Mouse (Mus musculus) midbrain, embryonic 16.5 days (tissue): ENCODE measurements around the gene Abhd16a. TPM values are rescaled to one million over a fixed set of nuclear protein-coding genes. Genes with fewer than 3 reads are reported as not detected.
A peak's percentile ranks its signal among the peaks of the same experiment; 100 is the strongest.

Source experiments
- ATAC-seq: fragments of 200-750 bp; cut with Nextera tagmentation; 2 replicates; pipeline ENCODE4 v1.8.0; 2017; ENCODE audit warnings: moderate TSS enrichment
- H3K27ac ChIP-seq: fragments of 300-500 bp; sonication (generic); 2 replicates; pipeline ENCODE4 v1.5.1; 2014; ENCODE audit warnings: mild to moderate bottlenecking, low read length, mixed read lengths
- H3K27me3 ChIP-seq: fragments of 300-500 bp; sonication (generic); 2 replicates; pipeline ENCODE4 v1.6.1; 2014; ENCODE audit warnings: low read depth, low read length, mixed read lengths; ENCODE audit not compliant: control insufficient read depth, insufficient read depth
- H3K36me3 ChIP-seq: fragments of 300-500 bp; sonication (generic); 2 replicates; pipeline ENCODE4 v1.6.1; 2014; ENCODE audit warnings: mild to moderate bottlenecking, low read length, moderate library complexity, mixed read lengths; ENCODE audit not compliant: control insufficient read depth, insufficient read depth
- H3K4me1 ChIP-seq: fragments of 300-500 bp; sonication (generic); 2 replicates; pipeline ENCODE4 v1.6.1; 2014; ENCODE audit warnings: mild to moderate bottlenecking, low read length, mixed read lengths; ENCODE audit not compliant: control insufficient read depth, insufficient read depth
- H3K4me2 ChIP-seq: fragments of 300-500 bp; sonication (generic); 2 replicates; pipeline ENCODE4 v1.6.1; 2014; ENCODE audit warnings: mild to moderate bottlenecking, low read length, mixed read lengths
- H3K4me3 ChIP-seq: fragments of 300-500 bp; sonication (generic); 2 replicates; pipeline ENCODE4 v1.5.1; 2014; ENCODE audit warnings: low read depth, mild to moderate bottlenecking, low read length, moderate library complexity, mixed read lengths
- H3K9ac ChIP-seq: fragments of 300-500 bp; sonication (generic); 2 replicates; pipeline ENCODE4 v1.6.1; 2014; ENCODE audit warnings: low read depth, low read length, mixed read lengths
- H3K9me3 ChIP-seq: fragments of 300-500 bp; sonication (generic); replicated peaks from 2 replicates; pipeline ENCODE4 v1.6.1; 2014; ENCODE audit warnings: mild to moderate bottlenecking, low read length, mixed read lengths; ENCODE audit not compliant: control insufficient read depth, poor library complexity, severe bottlenecking
- WGBS: fragments of 180-500 bp; shearing (Covaris S2); extraction: QIAGEN DNeasy Blood & Tissue Kit; methylation state at CpG from one replicate; pipeline ENCODE4 v1.1.7; 2014; 5-methylcytosine and 5-hydroxymethylcytosine counted together
- polyA plus RNA-seq: library from polyadenylated mRNA; unstranded; fragments of >200 nt; fragmentation: Nextera tagmentation; extraction: Ambion mirVana; gene quantifications from 2 replicates; pipeline ENCODE4 v1.2.1, GENCODE M21; 2015

The Abhd16a gene
- polyA plus RNA-seq, 1 experiment from 2014 or later, result 107 TPM

GRCm38 (mm10) chr17:35132174-35132560, 43.1 kb downstream of the Abhd16a start:
- no peak overlapping the region for H3K4me3 ChIP-seq
- H3K27ac ChIP-seq, result no peak overlapping the region
- H3K27me3 ChIP-seq, result no peaks in the 10 kb centered on the region
- H3K9ac ChIP-seq, result no peak overlapping the region
- no peak overlapping the region for H3K4me2 ChIP-seq
- peaks cover 19% of the 10 kb centered on the region for H3K4me1 ChIP-seq
- H3K9me3 ChIP-seq, result no peaks in the 10 kb centered on the region
- H3K36me3 ChIP-seq, result no peaks in the 10 kb centered on the region
- no peak for ATAC-seq
- WGBS, result 76% methylated on average over 3 of the region's 3 CpGs

- no peaks in the 10 kb centered on the region; the same call in 1 of the 2 replicates for H3K36me3 ChIP-seq
- H3K27ac ChIP-seq, result no peak overlapping the region
- H3K4me2 ChIP-seq, result no peak overlapping the region
- peaks cover 25% of the 10 kb centered on the region for H3K4me1 ChIP-seq
- H3K4me3 ChIP-seq, result no peak overlapping the region
- no peaks in the 10 kb centered on the region for H3K9me3 ChIP-seq
- ATAC-seq, result no peak
- 94% methylated on average over 7 of the region's 7 CpGs for WGBS
- H3K9ac ChIP-seq, result no peak overlapping the region
- no peaks in the 10 kb centered on the region for H3K27me3 ChIP-seq
These were observed 44.5 kb downstream of the Abhd16a start for GRCm38 (mm10) chr17:35133517-35133916.

DNA sequence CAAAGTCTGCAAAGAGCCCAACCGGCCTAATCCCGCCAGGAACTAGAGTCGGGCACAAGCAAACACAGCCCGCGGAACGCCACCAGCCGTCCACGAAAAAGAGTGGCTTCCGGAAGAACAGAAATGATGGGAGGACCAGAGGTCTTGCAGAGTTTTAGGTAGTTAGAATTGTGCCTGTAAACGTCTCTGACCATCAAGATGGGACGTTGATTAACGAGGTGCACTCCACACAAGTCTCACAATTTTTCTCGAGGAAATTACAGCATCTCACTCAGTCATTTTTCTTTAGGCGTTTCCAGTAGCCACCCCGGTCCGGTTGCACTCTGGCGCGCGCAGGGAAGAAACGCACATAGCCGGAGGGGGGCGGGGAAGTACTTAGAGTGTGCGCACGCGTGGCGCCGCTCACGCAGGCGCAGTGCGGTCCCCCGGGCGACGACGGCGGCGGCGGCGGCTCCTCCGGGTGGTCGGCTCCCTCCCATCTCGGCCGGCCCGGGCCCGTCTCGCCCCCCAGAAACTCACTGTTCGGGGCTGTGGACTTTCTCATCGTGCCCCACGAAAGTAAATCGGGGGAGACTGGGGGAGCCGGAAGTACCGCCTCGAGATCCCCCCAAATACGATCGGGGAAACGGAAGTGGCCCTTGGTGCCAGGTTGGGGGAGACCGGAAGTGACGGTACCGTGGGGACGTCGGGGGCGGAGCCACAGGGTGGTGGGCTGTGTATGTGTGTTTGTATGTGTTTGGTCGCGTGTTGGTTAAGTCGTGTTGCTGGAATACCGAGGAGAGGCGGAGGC, 45.9 kb downstream of the Abhd16a start, which contains the start of gene Bag6:
TSS of gene Bag6 (plus strand) at position 378 of the 790 bp plus-strand sequence.
- WGBS, result under 1% methylated on average over 66 of the region's 66 CpGs
- no peaks in the 10 kb centered on the region for H3K27me3 ChIP-seq
- H3K9ac ChIP-seq, result peak within 1 kb of the TSS; percentile 84
- peaks cover 6% of the 10 kb centered on the region for H3K36me3 ChIP-seq
- ATAC-seq, result peak; percentile 96
- peak within 1 kb of the TSS; percentile 96 for H3K4me2 ChIP-seq
- peaks cover 26% of the 10 kb centered on the region for H3K4me1 ChIP-seq
- peak within 1 kb of the TSS; percentile 95 for H3K27ac ChIP-seq
- no peaks in the 10 kb centered on the region for H3K9me3 ChIP-seq
- peak within 1 kb of the TSS; percentile 79 for H3K4me3 ChIP-seq

GRCm38 (mm10) chr17:35135591-35136320, 46.7 kb downstream of the Abhd16a start:
- ATAC-seq, result peak; percentile 68
- Histone ChIP-seq H3K4me1 (peaks cover 26% of the 10 kb centered on the region), H3K9ac (peak overlapping the region; percentile 84), H3K27ac (peak overlapping the region; percentile 95), H3K9me3 (no peaks in the 10 kb centered on the region), H3K4me2 (peak overlapping the region; percentile 96), H3K36me3 (peaks cover 14% of the 10 kb centered on the region), H3K27me3 (no peaks in the 10 kb centered on the region), H3K4me3 (peak overlapping the region; percentile 79)
- under 1% methylated on average over 43 of the region's 43 CpGs for WGBS

- no peaks in the 10 kb centered on the region for H3K27me3 ChIP-seq
- no peak overlapping the region for H3K9ac ChIP-seq
- ATAC-seq, result no peak
- WGBS, result 97% methylated on average over 3 of the region's 3 CpGs
- peaks cover 48% of the 10 kb centered on the region for H3K36me3 ChIP-seq
- no peak overlapping the region for H3K27ac ChIP-seq
- no peaks in the 10 kb centered on the region for H3K9me3 ChIP-seq
- H3K4me1 ChIP-seq, result peaks cover 24% of the 10 kb centered on the region
- H3K4me3 ChIP-seq, result no peak overlapping the region
- no peak overlapping the region for H3K4me2 ChIP-seq
These were observed 50.2 kb downstream of the Abhd16a start for GRCm38 (mm10) chr17:35139269-35139668.

DNA sequence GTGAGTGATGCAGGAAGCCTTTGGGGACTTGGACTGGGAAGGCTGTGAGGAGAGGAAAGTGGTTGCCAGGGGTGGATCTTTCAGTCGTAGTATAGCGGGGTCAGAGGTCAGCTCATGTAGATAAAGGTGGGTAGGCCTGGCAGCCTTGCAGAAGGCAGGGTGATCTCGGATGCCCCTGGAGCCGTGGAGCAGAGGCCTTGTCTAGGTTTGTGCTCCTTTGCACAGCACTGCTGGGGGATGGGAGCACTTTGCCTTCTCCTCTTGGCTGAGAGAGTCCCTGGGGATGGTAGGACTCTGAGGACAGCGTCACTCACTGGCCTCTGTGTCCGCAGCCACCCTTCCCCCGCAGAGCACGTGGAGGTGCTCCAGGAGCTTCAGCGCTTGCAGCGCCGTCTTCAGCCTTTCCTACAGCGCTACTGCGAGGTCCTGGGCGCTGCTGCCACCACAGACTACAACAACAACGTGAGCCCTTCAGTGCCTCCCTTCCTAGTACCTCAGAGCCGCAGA, 51.5 kb downstream of the Abhd16a start:
- H3K36me3 ChIP-seq, result peaks cover 59% of the 10 kb centered on the region
- no peaks in the 10 kb centered on the region for H3K9me3 ChIP-seq
- no peak overlapping the region for H3K27ac ChIP-seq
- H3K9ac ChIP-seq, result no peak overlapping the region
- H3K4me3 ChIP-seq, result no peak overlapping the region
- H3K27me3 ChIP-seq, result no peaks in the 10 kb centered on the region
- WGBS, result 87% methylated on average over 16 of the region's 16 CpGs
- peaks cover 24% of the 10 kb centered on the region for H3K4me1 ChIP-seq
- no peak for ATAC-seq
- H3K4me2 ChIP-seq, result no peak overlapping the region

- Histone ChIP-seq H3K36me3 (peaks cover 67% of the 10 kb centered on the region), H3K9ac (no peak overlapping the region), H3K27ac (no peak overlapping the region), H3K4me1 (peaks cover 15% of the 10 kb centered on the region), H3K27me3 (no peaks in the 10 kb centered on the region), H3K4me2 (no peak overlapping the region), H3K4me3 (no peak overlapping the region), H3K9me3 (no peaks in the 10 kb centered on the region)
- WGBS, result 88% methylated on average over 6 of the region's 6 CpGs
- ATAC-seq, result no peak
These were observed 52.9 kb downstream of the Abhd16a start for GRCm38 (mm10) chr17:35141971-35142370.

DNA sequence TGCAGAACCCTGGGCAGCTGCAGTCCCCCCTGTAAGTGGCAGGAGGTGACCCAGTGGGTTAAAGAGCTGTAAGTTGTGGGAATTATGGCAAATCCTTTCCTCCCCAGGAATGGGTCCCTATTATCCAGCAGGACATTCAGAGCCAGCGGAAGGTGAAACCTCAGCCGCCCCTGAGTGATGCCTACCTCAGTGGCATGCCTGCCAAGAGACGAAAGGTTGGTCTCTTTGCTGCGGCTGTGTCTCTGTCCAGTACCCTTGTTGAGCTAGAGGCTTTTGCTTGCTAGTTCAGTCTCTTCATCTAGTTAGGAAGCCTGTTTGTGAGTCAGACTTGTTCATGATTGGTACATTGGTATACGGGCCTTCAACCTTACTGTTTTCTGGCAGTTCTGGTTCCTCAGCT, 57.1 kb downstream of the Abhd16a start:
- Histone ChIP-seq H3K4me2 (no peak overlapping the region), H3K27me3 (no peaks in the 10 kb centered on the region), H3K27ac (no peak overlapping the region), H3K9ac (no peak overlapping the region), H3K36me3 (peaks cover 75% of the 10 kb centered on the region), H3K4me1 (no peaks in the 10 kb centered on the region), H3K9me3 (no peaks in the 10 kb centered on the region), H3K4me3 (no peak overlapping the region)
- ATAC-seq, result no peak
- 90% methylated on average over 5 of the region's 5 CpGs for WGBS

DNA sequence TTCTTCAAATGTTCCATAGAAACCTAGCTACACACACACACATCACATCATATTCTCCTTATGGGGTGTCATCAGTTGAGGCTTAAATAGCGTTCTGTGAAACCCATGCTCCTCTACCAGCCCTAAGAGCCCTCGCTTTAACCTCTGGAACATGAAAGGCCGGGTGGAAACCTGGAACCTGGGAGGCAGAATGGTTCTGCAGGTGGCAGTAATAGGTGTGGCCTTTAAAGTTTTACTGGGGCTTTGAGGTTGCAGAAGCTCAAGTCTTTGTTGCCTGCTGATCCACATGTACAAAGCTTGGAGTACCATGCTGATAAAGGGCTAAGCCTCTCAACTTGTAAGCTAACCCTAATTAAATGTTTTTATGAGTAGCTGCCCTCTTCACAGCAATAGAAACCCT, 58.3 kb downstream of the Abhd16a start:
- H3K27ac ChIP-seq, result no peak overlapping the region

More for the DNA sequence above, 58.3 kb downstream of the Abhd16a start:
- 53% methylated on average over 3 of the region's 3 CpGs for WGBS
- ATAC-seq, result no peak
- H3K4me1 ChIP-seq, result no peaks in the 10 kb centered on the region
- no peaks in the 10 kb centered on the region for H3K27me3 ChIP-seq
- peaks cover 67% of the 10 kb centered on the region for H3K36me3 ChIP-seq
- H3K9me3 ChIP-seq, result no peaks in the 10 kb centered on the region
- no peak overlapping the region for H3K9ac ChIP-seq
- no peak overlapping the region for H3K4me3 ChIP-seq
- H3K4me2 ChIP-seq, result no peak overlapping the region
